Mouse (Mus musculus): ENCODE data around the gene Maats1. TPM values are rescaled to one million over a fixed set of nuclear protein-coding genes. Genes with fewer than 3 reads are reported as not detected.

Maats1 gene
- polyA plus RNA-seq, 2 experiments from 2014 or later: 0.61 TPM; not detected in 1

DNA sequence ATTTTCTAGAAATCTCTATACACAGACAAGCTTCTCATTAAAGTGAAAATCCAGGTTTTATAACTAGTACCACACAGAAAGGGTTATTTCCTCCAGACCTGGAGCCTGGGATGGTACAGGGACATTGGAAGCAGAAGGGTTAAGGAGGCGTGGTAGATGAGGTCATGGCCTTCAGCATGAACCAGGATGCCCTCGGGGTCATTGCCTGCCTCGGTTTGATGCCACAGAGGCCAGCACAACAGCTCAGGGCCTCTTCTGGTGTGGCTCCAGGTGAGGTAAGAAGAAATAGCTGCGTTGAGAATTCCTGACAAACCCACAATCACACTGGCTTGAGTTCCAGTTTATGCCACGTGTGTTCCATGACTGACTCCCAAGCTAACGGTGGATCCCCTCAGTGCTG lies 53.1 kb downstream of the Maats1 start:
- ATAC-seq: no peak

DNA sequence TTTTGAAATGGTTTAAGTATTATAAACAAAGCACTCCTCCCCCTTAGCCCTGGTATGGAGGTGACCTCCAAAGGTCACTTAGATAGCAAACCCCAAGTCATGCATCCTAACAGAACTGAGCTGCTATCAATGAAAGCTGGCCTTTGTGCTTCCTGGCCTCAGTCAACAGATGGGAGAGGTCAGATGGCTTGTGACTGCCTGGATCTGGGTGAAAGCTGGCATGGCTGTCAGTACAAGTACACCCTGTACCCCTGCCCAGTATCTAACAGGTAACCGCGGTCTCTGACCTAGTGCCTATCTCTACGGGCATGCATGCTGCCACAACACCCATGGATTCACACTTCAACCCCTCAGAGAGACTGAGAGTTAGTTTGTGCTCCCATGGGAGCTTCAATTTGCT lies 54.2 kb downstream of the Maats1 start:
- ATAC-seq: no peak

DNA sequence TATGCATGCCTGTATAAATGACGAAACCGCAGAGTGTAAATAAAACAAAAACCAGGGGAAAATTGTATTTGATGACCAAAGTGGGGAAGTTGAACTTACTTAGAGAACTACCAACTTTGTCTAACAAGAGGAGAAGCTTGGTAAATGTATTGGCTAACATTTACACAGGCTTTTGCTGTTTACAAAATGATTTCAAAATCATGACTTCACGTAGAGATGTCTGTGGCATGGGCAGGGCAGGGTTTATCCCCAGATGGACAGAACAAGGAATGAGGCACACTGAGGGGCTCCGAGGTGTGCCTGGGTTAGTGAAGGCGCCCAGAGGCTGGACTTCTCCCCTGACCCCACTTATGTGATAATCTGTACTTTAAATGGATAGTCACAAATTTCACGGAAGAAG lies 54.6 kb downstream of the Maats1 start:
- ATAC-seq: no peak

DNA sequence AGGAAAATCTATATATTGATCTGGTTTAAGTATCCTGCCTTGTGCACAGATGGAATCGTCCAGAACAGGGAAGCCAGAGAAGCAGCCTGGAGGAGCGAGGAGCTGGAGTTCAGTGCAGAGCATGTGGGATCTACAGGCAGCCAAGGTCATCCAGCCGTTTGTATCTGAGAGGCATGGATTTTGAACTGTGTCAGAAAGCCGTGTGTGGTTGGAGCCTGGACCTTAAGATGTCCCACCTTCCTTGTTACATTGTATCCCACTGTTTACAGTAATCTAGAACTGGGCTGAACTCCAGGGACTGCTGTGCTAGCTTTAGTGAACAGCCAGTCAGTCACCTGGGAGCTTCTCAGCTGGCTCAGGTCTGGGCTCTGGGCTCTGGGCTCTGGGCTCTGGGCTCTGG lies 55.4 kb downstream of the Maats1 start:
- ATAC-seq: no peak

DNA sequence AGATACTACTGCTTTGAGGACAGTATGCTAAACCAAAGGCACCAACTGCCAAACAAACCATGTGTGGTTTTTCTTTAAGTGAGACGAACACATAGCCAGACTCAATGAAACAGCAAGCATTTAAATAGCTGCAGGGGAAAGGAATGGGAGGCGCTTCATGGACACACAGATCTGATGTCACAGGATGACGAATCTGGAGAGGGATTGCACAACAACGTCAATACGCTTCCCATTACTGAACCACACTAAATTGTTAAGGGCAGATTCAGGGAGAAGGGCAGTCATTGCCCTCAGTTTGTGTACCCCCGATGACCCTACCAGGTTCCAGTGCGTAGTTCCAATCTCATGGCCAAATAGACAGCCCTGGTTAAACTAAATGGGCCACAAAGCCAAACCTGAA lies 56.1 kb downstream of the Maats1 start:
- no peak for ATAC-seq

DNA sequence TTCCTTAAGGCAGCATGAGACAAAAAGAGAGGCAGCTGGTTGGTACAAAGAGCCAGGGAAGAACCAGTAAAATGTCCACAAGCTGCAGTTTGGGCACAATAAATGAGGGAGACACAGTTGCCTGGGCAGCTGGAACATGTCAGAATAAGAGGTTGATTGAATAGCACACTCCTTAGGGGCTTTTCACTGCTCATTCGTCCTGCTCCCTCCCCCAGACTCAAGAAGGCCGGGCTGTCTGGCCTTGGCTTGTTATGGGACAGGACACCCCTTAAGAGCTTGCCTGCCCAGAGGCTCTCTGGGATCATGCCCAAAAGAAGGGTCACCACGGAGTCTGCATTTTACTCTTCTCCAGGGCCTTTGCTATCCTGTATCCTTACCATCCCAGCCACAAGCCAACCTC lies 58.6 kb downstream of the Maats1 start:
- no peak for ATAC-seq

DNA sequence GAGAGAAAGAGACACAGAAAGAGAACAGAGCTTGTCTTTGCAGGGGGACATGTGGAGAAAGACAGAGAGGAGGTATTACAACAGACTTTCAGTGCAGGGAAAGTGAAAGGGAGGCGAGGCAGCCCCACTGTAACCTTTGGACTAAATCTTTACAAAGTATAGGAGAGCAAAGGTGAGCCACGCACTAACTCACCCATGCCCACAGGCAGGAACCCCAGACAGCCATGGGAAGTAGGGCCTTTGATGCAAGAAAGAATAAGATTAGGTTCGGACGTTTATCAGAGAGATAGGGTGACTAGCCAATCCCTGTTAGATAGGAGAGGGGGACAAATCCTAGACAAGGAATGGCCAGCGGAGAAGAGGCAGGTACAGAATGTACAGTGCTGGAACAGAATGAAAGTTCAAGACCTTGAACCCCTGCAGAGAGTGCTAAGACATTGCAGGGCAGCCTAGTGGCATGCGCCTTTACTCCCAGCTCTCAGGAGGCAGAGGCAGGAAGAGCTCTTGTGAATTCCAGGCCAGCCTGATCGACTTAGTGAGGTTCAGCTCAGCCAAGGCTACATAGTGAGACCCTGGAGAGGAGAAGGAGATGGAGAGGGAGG lies 59.3 kb downstream of the Maats1 start:
- no peak for ATAC-seq

DNA sequence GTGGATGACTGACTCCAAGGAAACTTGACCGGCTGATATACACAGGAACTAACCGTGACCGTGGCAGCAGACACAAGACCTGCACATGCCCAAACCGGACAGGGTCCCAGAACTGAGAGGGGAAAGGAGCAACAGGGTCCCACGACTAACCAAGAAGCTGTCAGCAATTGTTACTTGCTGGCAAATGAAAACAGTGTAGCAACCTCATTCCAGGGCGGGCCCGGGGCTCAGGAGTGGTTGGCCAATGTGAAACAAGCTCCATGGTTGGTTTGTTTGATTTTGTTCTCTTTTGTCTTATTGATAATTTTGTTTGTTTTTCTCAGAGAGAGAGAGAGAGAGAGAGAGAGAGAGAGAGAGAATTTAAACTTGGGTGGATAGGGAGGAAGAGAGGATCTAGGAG lies 61.0 kb downstream of the Maats1 start:
- ATAC-seq: no peak

DNA sequence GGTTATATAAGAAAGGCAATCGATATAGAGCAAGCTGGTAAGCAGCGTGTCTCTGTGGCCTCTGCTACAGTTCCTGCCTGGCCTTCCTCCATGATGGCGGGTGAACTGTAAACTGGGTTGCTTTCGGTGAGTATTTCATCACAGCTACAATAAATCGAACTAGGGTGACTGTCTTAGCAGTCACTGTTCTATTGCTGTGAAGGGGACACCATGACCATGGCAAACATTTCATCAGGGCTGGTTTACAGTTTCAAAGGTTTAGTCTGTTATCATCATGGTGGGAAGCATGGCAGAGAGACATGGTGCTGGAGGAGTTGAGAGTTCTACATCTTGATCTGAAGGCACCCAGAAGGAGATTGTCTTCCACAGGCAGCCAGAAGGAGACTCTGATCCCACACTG lies 62.1 kb downstream of the Maats1 start:
- no peak for ATAC-seq

DNA sequence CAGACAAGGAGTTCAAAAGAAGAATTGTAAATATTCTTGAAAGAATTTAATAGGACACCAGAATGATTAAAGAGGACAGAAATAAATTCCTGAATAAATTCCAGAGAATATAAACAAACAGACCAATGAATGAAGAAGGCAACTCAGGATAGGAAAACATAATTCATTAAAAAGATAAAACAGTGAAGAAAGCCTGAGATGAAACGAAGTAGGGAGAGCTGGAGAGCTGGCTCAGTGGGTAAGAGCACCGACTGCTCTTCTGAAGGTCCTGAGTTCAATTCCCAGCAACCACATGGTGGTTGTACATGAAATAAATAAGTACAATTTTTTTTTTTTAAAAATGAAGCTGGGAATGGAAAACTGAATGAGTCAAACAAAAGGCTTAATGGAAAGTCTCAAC lies 67.2 kb downstream of the Maats1 start:
- ATAC-seq: no peak

DNA sequence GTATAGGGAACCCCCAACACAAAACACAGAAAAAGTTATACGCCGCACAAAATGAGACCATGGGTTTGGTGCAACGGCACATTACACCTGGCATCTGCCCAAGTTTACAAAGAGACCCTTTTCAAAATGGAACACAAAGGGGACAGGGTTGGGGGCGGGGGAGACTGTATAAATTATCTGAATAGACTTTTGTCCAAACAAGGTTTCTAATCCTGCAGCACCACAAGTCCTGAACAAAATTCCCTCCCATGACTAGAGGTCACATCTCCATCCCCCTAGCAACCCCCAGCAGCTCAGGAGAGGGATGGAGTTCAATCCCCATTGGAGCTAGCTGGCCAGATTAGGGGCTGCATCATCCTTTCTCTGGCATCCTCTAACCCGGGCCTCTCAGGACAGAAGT lies 69.5 kb downstream of the Maats1 start:
- ATAC-seq: no peak

DNA sequence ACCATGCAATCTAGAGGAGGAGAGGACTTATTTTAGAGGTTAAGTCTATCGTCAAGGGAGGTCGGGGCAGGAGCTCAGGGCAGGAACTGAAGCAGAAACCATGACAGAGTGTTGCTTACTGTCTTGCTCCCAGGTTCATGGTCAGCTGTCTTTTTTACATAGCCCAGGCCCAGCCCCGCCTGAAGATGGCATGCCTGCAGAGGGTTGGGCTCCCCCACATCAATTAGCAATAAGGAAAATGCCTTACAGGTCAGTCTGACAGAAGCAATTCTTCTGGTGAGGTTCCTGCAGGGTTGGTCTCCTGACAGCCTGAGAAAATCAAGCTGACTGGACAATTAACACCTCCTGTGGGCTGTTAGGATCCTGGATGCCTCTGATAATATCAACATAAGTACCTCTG lies 70.3 kb downstream of the Maats1 start:
- no peak for ATAC-seq

DNA sequence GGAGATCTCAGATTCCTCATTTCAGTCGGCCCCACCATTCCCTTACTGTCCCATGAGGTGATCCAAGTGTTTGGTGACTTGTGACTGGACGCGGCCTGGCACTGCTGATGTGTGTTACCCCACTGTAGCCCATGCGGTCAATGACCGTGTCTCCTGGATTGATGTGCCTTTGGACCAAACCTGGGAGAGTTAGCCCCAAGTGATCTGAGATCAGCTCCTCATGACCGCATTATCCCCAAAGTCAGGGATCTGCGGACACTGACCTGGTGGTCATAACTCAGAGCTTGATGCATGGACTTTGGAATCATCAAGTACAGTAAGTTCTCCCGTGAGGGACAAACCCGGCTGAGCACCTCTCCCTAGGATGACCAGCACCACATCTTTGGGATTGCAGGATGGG lies 86.0 kb downstream of the Maats1 start:
- no peak for ATAC-seq

DNA sequence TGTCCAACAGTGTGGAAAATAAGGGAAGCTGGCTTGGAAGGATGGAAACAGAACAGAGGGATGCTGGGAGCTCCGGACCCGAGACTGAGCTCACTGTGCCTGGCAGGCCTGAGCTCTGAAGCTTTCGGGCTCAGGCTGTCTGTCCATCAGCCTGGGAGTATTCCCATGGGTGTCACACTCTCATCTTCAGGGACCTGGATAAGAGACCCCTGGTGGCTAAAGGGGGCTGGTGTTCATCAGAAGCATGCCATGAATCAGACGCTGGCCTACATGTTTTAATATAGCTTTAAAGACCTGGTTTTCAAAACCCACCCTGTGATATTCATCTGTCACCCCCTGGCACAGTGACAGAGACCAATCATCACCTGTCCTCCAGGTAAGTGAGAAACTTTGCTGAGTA lies 86.8 kb downstream of the Maats1 start:
- ATAC-seq: no peak

DNA sequence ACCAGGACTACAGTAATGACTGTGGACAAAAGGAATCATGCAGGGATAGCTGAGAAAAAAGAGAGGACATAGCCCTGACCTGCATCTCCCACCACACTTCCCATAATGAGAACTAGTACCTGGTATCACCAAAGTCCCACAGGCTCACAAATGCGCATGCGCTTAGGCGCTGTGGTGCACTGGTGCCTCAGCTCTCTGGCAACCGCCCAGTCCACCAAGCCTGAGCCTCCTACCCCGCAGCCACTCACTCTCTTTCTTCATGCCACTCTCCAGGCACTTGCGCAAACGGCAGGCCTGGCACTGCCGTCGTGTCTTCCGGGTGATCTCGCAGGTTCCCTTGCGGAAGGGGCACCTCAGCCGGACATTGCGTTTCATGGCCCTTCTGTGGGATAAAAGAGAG lies 87.9 kb downstream of the Maats1 start:
- no peak for ATAC-seq

DNA sequence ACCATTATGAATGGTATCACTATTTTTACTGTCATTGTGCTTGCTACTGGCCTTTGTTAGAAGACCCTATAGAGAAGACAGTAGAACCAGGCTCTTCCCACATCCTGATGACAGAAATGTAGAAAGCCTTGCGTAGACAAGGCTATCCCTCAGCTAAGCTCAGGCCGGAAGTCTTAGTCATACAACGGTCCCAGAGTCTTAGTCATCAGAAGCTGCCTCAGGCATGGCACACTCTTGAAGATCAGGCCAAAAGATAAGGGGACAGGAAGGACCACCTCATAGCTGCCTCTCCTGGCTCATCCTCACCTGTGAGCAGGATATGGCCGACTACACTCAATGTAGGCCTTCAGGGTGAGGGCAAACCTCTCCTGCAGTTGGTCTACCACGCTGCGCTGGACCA lies 91.5 kb downstream of the Maats1 start:
- no peak for ATAC-seq

DNA sequence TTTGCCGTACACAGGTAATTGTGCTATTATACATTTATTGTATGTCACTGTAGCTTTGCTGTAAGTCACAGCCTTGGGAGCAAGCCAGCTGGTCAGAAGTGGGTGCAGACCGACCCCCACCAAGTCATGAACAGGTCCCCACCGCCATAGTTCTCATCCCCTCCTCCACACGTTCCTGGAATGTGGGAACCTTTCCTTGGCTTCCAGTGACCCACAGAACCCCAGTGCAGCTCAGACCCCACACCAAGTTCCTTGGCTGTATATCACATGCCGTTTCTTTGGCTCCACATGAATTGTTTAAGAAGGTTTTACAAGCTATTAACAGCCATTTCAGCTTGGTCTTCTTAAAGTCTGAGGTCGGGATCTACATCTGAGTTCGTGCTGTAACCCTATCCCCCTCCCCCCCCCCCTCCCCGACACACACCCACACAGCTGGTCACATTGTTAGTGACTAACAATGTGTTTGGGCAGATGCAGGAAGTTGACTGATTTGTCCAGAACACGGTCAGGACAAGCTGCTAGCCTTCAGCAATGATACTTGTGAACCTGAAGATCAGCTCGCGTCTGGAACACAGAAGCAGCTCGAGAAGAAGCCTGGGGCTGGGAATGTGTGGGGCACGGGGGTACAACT lies 93.5 kb downstream of the Maats1 start:
- ATAC-seq: no peak

Other genes starting within 250 kb of the Maats1 start
- not detected for gene Nr1i2, start 47.3 kb downstream of the Maats1 start, polyA plus RNA-seq (2017; shearing (Covaris generic))
- 100 to 1,000 TPM; 254 to 296 TPM for gene Cox17, start 4.8 kb upstream of the Maats1 start, polyA plus RNA-seq (2017; shearing (Covaris generic))
- not detected for gene Gm21987, start 4.9 kb upstream of the Maats1 start, polyA plus RNA-seq (2017; shearing (Covaris generic))
- gene Popdc2, start 20.1 kb upstream of the Maats1 start, polyA plus RNA-seq (2017; shearing (Covaris generic)): 1 to 10 TPM; 5.8 to 6.1 TPM
- not detected for gene Pla1a, start 91.0 kb upstream of the Maats1 start, polyA plus RNA-seq (2017; shearing (Covaris generic))
- gene Adprh, start 110.6 kb upstream of the Maats1 start, polyA plus RNA-seq (2017; shearing (Covaris generic)): 10 to 100 TPM; 47.4 to 51.6 TPM
- 1 to 10 TPM; 3.8 to 4.3 TPM for gene Cd80, start 113.4 kb upstream of the Maats1 start, polyA plus RNA-seq (2017; shearing (Covaris generic))
- 10 to 100 TPM; 11.4 to 15.4 TPM for gene Timmdc1, start 180.5 kb upstream of the Maats1 start, polyA plus RNA-seq (2017; shearing (Covaris generic))
- gene Poglut1, start 208.1 kb upstream of the Maats1 start, polyA plus RNA-seq (2017; shearing (Covaris generic)): 10 to 100 TPM; 32.4 to 38.7 TPM
- 10 to 100 TPM; 33.5 to 37.3 TPM for gene Tmem39a, start 216.6 kb upstream of the Maats1 start, polyA plus RNA-seq (2017; shearing (Covaris generic))